8 mouse cellular contexts compared by ENCODE assay signal in genomic region chr15:27784126-27784563, GRCm38 (mm10).
A peak's percentile ranks its signal among the peaks of the same experiment; 100 is the strongest.
DNase-seq lines count a peak whose midpoint lies in the region; ATAC-seq and TF ChIP-seq lines count a peak whose summit lies in the region.

No protein-coding gene starts in this region.

- no peaks in the 10 kb centered on the region for H3K27me3 ChIP-seq in hindbrain, embryonic 10.5 days (ENCODE audit: insufficient read depth, poor library complexity, severe bottlenecking)
- no peaks in the 10 kb centered on the region for H3K27me3 ChIP-seq in limb, embryonic 11.5 days (ENCODE audit: control insufficient read depth, insufficient read depth, low read length)
- H3K27me3 ChIP-seq in midbrain, embryonic 12.5 days = no peaks in the 10 kb centered on the region; the same call in 1 of the 2 replicates

- peak overlapping the region; percentile 59 for H3K4me2 ChIP-seq in limb, embryonic 11.5 days (ENCODE audit: low read depth, severe bottlenecking)
- peak overlapping the region; percentile 25 for H3K4me2 ChIP-seq in midbrain, embryonic 12.5 days (replicated peaks)

- ATAC-seq in limb, embryonic 11.5 days (ENCODE audit: insufficient number of reproducible peaks, low FRiP score, low TSS enrichment, low read depth) = peak; percentile 29
- peak; percentile 10; the same call in 1 of the 2 replicates for ATAC-seq in midbrain, embryonic 12.5 days (ENCODE audit: low FRiP score, low read depth)

- H3K36me3 ChIP-seq in hindbrain, embryonic 10.5 days = peaks cover 4% of the 10 kb centered on the region; the same call in 1 of the 2 replicates
- H3K36me3 ChIP-seq in limb, embryonic 11.5 days (ENCODE audit: control insufficient read depth, insufficient read depth, low read length) = no peaks in the 10 kb centered on the region
- no peaks in the 10 kb centered on the region for H3K36me3 ChIP-seq in midbrain, embryonic 12.5 days

- TF ChIP-seq POLR2A in embryonic fibroblast, embryonic 13.5 days (IDR thresholded peaks at IDR 0.05; ENCODE audit: low read depth, low read length) = no peak

- H3K27ac ChIP-seq in layer of hippocampus, adult 2 months = peak overlapping the region; percentile 99
- peak overlapping the region; percentile 89 for H3K27ac ChIP-seq in embryonic fibroblast, embryonic 13.5 days (ENCODE audit: insufficient read depth, low read length)
- H3K27ac ChIP-seq in hindbrain, embryonic 10.5 days = peak overlapping the region; percentile 82
- peak overlapping the region; percentile 97 for H3K27ac ChIP-seq in limb, embryonic 11.5 days (replicated peaks; ENCODE audit: low read depth, low read length)
- H3K27ac ChIP-seq in midbrain, embryonic 12.5 days (replicated peaks) = peak overlapping the region; percentile 84

- H3K9me3 ChIP-seq in hindbrain, embryonic 10.5 days = no peaks in the 10 kb centered on the region
- no peaks in the 10 kb centered on the region for H3K9me3 ChIP-seq in limb, embryonic 11.5 days (ENCODE audit: control insufficient read depth, low read length)
- no peaks in the 10 kb centered on the region for H3K9me3 ChIP-seq in midbrain, embryonic 12.5 days

- peak overlapping the region; percentile 59 for H3K4me3 ChIP-seq in layer of hippocampus, adult 2 months
- H3K4me3 ChIP-seq in embryonic fibroblast, embryonic 13.5 days (ENCODE audit: insufficient read depth, low read length) = no peak overlapping the region
- H3K4me3 ChIP-seq in hindbrain, embryonic 10.5 days = peak overlapping the region; percentile 18; the same call in 1 of the 2 replicates
- peak overlapping the region; percentile 17; the same call in 1 of the 2 replicates for H3K4me3 ChIP-seq in limb, embryonic 11.5 days (ENCODE audit: low read depth, low read length)
- no peak overlapping the region for H3K4me3 ChIP-seq in midbrain, embryonic 12.5 days

- intact Hi-C loops in left cerebral cortex, postnatal 14 days (cut with DNase I) = no loop called here

- TF ChIP-seq CTCF in layer of hippocampus, adult 2 months (conservative IDR thresholded peaks at IDR 0.05) = no peak
- TF ChIP-seq CTCF in embryonic fibroblast, embryonic 13.5 days (IDR thresholded peaks at IDR 0.05; ENCODE audit: borderline replicate concordance, insufficient read depth, low read length) = no peak

- no peak for DNase-seq in layer of hippocampus, adult 2 months (ENCODE audit: low spot score in 2 of 2)
- DNase-seq in layer of hippocampus, adult 9-10 months (ENCODE audit: low spot score) = no peak
- DNase-seq in hindbrain, embryonic 10.5 days (ENCODE audit: low spot score) = no peak
- DNase-seq in limb, embryonic 11.5 days (ENCODE audit: low spot score) = peak; percentile 83
- no peak for DNase-seq in left cerebral cortex, postnatal 14 days (ENCODE audit: low spot score in 2 of 2)
- DNase-seq in ovary, postnatal 10 days (ENCODE audit: low spot score) = no peak

- peaks cover 30% of the 10 kb centered on the region for H3K4me1 ChIP-seq in embryonic fibroblast, embryonic 13.5 days (ENCODE audit: control insufficient read depth, insufficient read depth, low read length)
- peaks cover 98% of the 10 kb centered on the region for H3K4me1 ChIP-seq in hindbrain, embryonic 10.5 days (replicated peaks)
- H3K4me1 ChIP-seq in limb, embryonic 11.5 days (ENCODE audit: control insufficient read depth, insufficient read depth, low read length) = peaks cover 75% of the 10 kb centered on the region
- peaks cover 97% of the 10 kb centered on the region for H3K4me1 ChIP-seq in midbrain, embryonic 12.5 days

- 52% methylated on average over 10 of the region's 10 CpGs for WGBS in hindbrain, embryonic 10.5 days
- WGBS in limb, embryonic 11.5 days = 6% methylated on average over 10 of the region's 10 CpGs
- 39% methylated on average over 10 of the region's 10 CpGs for WGBS in midbrain, embryonic 12.5 days

- peak overlapping the region; percentile 59 for H3K9ac ChIP-seq in limb, embryonic 11.5 days (ENCODE audit: low read length)
- peak overlapping the region; percentile 21 for H3K9ac ChIP-seq in midbrain, embryonic 12.5 days (replicated peaks)

Comparison
In these comparisons a context has a peak if more than half of its experiments do, and no peak if none do; other contexts are left out.
1. H3K4me3 ChIP-seq: peak in layer of hippocampus, adult 2 months (single experiment), hindbrain, embryonic 10.5 days (single experiment) and limb, embryonic 11.5 days (single experiment); none in embryonic fibroblast, embryonic 13.5 days (single experiment) and midbrain, embryonic 12.5 days (single experiment).
2. Peak in every context shown above with its lines, with median percentiles within 50 percentile points of each other: H3K27ac ChIP-seq.